Mouse (Mus musculus): ENCODE measurements around the gene Ly86.

The Ly86 gene

DNA sequence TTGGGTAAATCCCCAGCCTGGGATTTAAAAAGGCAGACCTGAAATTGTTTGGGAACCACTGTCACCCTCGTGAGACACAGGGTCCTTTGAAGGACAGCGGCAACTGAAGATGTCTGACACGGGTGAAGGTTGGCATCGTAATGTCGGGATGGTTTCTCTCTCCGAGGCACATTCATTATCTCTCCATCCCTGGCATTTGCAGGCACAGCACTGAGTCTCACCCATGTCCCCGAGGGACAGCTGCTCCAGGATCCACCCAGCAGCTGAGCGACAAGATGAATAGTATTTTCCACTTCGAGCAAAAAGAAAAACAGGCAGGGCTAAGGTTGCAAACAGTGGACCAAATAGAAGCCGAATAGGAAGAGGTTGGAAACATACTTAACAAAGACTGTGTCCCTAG is 114.0 kb downstream of the Ly86 start:
- no peak for DNase-seq (ENCODE audit: low spot score)

DNA sequence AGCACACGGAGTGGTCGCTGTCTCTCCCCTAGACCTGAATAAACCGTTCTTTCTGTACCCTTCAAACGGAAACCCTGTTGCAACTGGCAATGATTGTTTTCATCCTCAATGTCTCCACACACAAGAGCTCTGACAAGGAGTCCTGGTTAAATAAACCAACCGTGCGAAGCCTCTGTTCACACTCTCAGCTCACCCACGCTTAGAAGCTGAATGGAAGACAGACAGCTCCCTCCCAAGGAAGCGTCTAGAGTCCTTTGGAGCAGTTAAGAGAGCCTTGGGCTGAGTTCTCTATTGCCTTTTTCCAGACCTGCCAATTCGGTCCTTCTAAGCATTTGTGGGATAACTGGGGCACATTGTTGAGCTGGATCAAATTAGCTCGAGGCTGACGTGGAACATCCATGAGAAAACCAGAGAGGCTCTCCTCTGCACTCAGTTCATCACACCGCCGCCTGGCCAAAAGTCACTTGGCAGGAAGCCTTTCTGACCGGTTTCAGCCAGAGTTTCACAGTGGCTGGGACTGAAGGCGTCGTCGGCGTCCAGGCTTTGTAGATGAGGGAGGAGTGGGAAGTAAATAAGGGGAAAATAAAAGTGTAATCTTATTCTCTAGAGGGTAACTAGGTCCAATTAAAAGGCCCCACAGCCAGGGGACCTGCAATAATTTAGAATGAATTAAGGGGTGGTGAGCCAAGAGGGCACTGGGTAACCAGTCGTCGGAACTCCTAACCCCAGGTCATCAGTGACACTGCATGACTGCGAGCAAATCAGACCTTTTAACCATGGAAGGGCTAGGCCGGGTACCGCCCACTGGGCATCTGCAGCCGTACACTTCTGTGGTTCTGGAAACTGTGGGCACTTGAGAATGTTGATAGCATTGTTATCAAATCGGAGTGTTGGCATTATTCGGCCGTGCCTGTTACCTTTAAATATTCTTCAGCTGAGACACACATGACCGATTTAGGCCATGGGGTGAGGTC is 115.2 kb downstream of the Ly86 start:
- no peak for DNase-seq (ENCODE audit: low spot score)

DNA sequence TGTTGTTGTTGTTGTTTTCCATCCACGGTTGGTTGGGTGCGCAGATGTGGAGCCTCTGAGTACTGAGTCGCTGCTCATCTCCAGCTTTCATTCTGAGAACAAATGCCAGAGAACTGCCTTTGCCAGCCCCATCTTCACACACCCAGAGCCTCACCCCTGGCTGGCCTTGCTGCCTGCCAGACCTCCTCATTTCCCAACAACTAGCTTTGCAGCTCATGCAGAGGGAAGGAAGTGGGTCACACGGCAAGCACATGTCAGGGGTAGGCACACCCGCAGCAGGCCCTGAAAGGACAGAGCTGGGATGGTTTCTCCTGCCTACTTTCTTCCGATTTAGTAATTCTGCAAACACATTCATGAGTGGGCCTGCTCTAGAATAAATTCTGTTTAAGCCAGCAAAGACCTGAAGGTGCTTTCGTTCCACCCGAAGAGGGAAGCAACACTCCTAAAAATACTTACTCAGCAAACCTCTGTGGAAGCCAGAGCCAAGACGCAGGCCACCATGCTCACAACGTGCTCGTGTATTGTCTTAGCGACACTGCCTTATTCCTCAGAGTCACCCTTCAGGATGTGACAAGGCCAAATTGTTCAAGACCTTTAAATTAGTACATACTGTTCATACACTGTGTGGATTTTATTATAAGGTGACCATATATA is 117.2 kb downstream of the Ly86 start:
- DNase-seq (ENCODE audit: low spot score) = no peak

- no peak for DNase-seq (ENCODE audit: low spot score)
Measured at GRCm38 (mm10) chr13:37465710-37466109, 120.7 kb downstream of the Ly86 start.

- DNase-seq (ENCODE audit: low spot score) = peak; percentile 36
Measured at GRCm38 (mm10) chr13:37467795-37468194, 122.8 kb downstream of the Ly86 start.

Measured in T-cell, adult 2 months (primary cell).